Mouse (Mus musculus): ENCODE measurements at regions not wholly inside any gene's neighbourhood (a gene's known extent, or its start where the extent isn't known, plus 50 kb on each side); places are given as distances from the start of the nearest gene placed in this dataset.

DNA sequence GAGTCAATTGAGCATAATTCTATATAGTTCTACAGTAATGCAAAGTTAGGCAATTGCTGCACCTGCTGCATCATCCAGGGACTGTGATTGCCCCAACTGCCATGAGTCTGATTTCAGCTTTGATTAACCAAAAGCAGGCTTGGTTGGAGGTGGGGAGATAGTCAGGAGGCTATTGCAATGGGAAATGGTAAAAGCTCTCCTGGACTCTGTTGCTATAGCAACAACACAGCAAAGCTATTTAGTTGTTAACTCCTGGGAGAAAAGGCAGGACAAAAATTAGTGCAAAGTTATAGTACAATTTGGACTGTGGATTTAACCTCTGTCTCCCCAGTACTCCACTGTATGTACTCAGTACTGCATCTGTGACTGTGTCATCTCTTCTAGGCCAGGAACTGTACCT is 51.7 kb upstream of the Rasgrf1 start:
- no peak for DNase-seq

DNA sequence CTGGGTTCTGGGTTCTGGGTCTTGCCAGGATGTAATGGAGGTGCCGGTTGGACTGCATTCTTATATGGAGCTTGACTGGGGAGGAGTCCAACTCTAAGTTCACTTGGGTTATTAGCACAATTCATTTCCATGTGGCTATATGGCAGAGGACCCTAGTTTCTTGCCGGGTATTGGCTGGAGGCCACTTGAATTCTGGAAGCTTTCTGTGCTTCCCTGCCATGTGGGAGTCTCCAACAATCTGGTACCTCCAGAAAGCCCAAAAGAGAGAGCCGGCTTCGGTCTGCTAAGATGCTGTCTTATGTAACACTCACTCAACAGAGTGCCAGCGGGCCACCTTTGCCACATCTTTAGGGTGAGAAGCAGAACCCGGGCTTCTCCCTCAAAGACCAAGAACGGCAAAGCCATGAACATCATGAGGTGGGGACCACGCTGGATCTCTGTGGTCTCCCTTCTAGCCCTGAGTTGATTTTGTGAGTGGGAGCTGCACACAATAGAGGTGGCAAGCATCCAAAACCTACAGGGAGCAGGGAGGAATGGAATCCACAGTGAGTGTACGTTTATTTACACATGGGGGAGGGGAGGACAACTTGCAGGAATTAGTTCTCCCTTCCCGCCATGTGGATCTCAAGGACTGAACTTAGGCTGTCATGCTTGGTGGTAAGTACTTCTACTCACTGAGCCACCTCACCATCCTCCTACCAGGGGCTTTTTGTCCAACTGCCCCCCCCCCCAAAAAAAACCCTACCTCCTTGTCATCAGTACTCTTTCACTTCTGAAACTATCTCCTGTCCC is 59.0 kb upstream of the Rasgrf1 start:
- DNase-seq, result peak; percentile 81 to 86

DNA sequence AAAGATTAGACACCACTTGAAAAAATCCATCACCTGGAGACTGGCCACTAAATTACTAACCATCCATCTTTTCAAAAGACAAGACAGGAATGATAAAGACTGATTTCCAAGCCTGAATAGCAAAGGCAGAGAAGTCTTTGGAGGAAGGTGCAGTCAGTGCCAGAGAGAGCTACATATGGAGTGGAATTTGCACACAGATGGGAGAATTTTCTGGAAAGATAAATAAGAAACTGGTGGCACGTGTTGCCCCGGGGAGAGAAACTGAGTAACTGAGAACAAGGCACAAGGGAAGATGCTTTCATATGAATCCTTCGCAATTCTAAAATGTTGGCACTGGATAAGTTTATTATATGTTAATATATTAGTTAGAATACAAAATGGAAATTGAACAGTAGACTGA is 59.8 kb upstream of the Rasgrf1 start:
- no peak for DNase-seq

DNA sequence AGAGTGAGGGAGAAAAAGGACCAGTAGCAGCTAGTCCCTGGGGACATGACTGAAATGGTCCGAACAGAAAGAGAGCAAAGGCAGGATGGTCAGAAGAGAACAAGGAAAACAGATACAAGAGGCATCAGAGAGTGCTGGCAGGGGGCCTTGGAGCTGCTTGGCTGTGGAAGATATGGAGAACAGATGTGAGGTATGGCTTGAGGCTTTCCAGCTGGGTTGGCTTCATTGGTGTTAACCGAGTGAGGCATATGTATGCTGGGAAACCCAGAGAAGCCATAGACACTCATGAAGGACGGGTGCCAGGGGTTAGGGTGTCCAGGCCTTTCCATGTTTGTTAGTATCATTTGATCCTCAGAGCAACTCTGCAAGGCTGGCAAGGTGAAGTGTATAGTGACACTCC is 61.1 kb upstream of the Rasgrf1 start:
- no peak for DNase-seq

DNA sequence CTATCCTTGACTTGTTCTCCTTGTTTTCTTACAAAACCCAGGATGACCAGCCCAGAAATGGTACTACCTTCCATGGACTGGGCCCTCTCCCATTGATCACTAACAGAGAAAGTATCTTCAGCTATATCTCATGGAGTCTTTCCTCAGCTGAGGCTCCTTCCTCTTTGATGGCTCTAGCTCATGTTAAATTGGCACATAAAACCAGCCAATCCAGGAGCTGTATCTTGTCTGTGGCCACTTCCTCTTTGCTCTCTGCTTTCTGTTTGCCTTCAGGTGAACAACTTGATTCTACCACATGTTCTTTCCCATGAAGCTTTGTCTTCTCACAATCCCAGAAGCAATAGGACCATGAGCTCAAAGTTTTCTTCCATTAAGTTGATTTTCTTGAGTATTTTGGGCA is 62.7 kb upstream of the Rasgrf1 start:
- DNase-seq, result no peak

DNA sequence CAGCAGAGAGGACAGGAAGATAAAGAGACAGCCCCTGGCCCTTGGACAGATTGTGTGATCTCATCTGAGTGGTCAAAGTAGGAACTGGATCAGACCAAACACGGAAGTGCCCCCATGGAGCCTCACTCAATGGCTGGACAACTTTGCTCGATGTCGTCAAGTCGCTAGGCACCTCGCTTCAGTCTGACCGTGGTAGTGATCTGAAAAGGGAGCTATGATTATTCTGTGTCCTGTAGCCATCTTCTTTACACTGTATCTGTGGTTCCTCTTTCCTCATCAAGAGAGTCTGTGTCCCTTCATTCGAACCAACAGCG is 67.0 kb upstream of the Rasgrf1 start:
- no peak for DNase-seq

DNA sequence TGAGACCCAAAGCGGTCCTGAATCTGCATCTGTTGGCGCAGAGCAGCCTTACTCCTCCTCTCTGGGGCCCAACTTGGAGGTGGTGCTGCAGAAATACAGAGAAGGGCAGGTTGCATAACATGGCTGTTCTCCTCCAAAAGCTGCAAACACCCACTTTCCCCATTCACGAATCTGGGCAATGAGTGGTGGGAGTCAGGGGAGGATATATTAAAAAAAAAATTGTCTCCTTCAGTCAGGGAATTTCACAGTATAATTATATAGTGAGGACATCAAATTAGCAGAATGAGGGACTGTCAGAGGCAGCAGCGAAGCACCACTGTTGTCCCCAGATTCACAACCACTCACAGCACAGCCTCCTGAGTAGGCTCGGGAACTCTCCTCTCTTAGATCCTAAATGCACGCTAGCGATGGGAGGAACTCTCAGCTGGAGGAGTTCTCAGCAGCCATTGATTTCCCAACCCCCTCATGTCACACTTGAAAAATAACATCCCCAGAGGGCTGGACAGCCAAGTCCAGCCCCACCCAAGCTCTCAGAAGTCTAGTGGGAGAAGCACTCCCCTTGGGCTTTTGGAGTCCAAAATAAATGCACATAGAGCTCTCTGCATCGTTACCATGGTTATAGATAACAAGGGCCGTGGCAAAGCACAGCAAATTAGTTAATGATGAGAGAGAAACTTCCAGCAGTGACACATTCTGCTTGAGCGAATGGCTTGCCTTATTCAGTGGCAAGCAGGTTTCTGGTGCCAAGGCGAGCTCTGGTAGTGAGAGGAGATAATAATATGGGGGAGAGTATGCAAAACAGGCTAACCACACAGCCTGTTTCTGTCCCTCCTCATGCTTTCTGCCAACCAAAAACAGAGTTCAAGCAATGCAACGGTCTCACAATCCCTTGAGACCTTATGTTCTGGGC is 67.6 kb upstream of the Rasgrf1 start:
- DNase-seq, result no peak

DNA sequence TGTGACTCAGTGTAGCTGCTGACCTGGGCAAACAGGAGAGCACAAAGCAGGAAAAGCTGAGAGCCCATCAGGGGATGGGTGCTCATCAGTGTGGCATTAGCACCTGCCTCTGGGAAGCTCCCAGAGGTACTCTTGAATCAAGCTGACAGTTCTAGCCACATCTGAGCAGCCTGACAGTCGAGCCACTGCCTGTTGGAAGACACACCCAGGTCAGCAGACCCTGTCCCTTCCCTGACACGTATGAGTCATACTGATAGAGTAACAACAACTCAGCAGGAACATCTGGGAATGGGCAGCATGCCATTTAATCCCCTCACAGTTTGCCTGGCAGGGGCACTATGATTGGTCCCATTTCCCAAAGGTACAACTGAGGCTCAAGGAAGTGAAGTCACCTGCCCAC is 68.3 kb upstream of the Rasgrf1 start:
- DNase-seq, result no peak

DNA sequence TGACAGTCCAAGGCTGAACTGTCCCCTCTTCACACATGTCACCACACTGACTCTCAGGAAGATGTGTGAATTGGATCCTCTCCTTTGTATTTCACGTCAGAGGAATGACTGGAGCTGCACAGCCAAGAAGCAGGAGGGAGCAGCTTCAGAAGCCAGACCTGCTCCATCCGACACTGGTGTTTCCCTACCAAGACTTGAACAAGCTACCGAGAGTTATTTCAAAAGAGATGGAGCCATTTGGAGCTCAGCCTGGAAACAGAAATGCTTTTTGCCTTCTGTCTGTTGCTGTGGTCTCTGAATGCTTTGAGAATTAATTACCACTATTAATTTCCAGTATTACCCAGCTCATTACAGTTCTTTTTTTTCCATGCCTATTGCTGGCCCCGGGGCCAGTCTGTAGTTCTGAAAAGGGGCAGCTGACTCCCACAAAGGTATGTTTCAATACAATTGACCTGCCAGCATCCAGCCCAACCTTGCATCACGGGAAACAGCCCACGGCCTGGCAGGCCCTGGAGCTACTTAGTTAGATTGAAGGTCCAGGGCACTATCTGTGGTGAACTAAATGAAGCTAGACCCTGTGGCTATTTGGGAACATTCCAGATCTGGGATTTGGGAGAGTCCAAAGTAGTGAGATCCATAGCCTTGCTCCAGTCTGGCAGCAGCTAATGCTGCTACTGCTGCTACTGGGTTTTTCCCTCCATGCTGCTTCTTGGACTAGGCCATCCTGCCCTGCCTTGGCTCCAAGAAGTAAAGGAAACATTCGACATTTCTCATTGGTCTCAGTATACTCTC is 73.1 kb upstream of the Rasgrf1 start:
- DNase-seq, result no peak

DNA sequence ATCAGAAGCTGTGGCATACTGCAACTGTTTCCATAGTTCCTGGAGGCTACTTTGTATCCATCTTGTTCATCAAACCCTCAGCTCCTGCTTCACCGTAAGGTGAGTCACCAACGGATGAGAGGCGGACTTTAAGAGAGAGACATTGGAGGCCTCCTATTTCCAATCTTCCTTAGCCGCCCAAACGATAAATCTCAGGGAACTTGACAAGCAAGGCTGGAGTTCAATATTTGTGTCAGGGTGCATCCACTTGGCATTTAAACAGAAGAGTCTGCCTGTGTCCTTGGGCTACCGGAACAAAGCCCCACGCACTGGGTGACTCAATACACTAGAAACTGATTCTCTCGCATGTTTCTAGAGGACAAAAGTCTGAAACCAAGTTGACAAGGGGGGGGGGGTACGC is 76.1 kb upstream of the Rasgrf1 start:
- no peak for DNase-seq

DNA sequence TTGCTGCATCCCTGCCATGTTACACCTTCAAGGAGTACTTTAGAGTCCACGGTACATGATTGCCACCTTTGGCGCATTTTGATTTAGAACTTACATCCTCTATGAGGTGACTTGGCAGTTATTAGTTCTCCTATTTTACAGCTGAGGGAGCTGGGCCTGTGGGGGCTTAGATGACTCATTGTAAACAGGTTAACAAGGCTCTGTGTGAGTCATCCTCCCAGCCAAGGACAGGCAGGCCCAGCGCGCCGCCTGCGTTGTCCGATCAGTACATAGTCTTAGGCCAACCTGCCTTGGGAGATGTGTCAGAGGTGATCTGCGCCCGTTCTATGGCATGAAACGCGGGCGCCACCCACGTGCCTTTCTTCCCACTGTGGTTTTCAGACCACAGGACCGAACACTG is 77.9 kb upstream of the Rasgrf1 start:
- DNase-seq, result no peak

DNA sequence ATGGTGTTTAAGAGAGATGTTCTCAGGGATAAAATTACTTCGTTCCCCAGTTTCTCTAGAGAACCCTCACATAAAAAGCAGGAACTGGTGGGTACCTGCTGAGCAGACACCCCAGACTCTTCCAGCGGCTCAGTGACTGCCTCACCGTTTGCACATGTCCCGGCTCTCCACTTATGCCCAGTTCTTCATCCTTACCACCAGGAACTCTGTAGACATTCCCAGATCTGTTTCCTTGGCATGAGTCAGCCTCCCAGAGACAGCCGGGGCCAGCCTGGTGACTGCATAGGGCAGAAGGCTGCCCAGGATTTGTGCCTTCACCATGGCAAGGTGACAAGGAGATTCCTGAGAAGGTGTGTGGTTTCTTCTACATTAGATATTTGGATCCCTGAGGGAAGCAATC is 81.6 kb upstream of the Rasgrf1 start:
- DNase-seq, result no peak

DNA sequence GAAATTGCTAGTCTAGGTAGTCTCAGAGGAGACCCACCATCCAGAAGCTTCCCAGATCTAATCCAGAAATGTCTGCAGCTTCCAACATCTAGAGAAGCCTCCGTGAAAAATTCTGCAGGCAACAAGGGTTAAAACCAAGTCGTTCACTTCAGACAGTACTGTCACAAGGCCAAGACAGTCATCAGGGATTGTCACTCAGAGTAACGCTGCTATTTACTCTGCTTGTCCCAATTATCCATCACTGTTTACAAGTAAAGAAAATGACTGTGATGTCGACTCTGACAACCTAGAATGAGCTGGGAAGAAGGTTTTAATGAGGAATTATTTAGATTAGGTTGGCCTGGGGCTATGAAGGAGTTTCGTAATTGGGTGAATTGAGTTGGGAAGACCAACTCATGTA is 82.1 kb upstream of the Rasgrf1 start:
- no peak for DNase-seq

DNA sequence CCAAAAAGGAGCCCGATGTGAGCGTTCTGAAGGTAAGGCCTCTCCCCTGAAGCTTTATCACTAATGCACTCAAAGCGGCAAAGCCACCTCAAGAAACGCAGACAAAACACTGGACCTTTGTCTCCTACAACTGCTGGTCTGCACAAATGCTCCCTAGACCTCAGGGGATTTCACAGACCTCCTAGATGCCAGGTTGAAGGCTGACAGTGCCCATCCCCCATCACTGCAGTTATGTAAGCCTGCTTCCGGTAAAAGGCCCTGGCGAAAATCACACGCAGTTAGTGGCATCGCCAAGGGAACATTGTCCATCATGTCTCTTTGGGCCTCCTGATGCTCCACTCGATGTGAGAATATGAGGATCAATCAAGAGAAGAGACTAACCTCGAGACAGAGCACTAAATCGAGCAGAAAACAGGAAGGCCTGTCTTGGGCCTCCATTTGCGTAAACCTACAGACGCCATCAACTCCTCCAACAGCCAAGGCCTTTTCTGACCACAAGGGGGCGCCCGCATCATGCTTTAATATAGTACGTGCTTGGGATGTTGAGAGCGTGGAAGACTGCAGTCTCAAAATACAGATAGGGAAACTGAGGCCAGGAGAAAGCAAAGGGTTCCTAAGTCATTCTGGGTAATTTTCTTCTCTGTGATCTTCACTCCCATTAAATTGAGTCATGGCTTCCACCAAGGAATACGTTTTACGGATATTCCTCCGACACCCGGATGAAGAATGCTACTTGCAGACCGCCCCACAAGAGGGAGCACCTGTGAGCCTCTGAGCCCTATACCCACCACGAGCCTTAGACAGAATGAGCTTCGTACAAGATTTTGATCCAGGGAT is 82.8 kb upstream of the Rasgrf1 start:
- peak; percentile 90 to 95 for DNase-seq

DNA sequence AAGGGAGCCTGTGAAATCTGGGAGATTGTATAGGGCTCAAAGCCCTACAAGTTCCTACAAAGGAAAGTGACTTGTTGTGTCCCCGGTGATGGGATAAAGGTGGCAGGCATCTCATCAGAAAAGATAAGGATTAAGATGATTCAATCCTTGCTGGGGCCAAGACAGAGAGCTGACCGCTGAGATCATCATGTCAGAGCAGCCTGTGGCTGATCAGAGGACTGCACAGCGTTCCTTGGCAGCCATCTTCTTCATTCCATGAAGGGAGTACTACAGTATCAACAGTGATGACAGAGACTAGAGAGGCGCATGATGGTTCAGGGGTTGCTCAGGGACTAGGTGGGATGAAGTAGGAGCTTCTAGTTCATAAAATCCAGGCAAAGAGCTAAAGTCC is 83.6 kb upstream of the Ankrd34c start:
- no peak for DNase-seq

DNA sequence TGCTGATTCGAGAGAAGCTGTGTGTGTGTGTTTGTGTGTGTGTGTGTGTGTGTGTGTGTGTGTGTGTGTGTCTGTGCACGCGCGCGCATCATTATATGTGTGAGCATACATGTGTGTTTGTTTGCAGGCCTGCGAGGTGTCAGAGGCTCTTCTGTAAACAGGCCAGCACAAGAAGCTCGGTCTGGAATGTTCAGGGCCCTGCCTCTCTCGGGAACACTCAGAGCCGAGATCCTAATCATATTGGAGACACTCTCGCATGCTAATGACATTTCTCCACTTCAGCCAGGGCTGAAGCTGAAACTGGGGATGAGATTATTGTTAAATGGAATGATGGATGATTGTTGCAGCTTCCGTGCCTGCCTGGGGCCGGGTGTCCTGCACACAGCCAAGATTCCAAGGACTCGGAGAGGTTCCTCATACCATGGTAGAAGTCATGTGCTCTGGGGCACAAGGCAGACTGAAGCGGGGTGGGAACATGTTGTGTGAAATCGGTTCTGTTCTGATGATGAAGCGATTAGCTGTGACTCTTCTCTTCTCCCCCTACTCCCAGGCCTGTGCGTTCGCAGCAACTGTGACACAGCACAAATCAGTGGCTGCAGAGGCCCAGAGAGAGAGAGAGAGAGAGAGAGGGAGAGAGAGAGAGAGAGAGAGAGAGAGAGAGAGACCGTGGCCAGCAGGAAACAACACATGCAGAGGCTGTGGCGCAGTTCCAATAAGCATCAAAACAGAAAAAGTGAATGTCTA is 83.0 kb upstream of the Ankrd34c start:
- no peak for DNase-seq

DNA sequence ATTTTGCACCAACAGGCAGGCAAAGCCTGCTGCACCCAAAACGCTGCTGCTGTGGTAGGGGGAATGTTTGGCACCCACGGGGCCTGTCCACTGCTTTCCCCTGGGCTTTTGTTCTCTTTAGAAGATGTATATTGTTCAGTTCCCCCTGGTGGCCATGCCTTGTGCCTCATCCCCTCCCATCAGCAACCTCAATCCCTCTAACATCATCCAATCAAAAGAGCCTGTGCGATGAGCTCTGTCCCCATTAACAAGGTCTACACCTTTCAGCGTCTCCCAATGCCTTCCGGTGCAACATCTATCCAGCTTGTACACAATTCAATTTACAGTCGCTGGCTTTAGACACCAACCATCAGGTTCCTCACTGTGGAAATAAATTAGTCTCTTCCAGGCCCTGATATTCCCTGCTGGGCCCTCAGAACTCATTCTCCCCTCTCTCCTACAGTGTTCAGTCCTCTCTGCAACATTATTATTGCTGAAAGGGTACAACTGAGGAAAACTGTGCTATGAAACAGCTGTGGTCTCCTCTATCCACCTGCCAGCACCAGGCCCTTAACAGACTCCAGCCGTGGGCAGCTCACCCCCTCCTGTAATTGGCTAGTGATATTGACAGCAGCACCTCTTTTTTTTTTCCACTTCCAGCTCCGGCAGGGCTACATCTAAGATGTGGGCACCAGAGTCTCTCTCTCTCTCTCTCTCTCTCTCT is 75.5 kb upstream of the Ankrd34c start:
- DNase-seq, result no peak

DNA sequence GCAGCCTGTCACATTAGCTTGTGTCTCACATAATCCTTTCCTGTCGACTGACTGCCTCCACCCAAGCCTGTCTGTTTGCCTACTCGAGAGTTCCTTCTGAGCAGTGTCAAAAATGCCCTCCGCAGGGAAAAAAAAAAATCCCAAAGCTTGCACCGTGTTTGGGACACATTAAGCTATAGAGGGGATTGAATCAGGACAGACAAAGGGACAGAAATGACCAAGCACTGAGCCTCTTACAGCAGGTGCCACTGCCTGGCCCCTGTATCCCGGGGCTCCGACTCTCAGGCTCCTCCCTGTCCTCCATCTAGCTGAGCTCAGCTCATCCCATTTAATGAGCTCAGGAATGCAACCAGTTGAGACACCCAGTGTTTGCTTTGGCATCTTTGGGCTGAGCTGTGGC is 69.1 kb upstream of the Ankrd34c start:
- DNase-seq, result no peak

DNA sequence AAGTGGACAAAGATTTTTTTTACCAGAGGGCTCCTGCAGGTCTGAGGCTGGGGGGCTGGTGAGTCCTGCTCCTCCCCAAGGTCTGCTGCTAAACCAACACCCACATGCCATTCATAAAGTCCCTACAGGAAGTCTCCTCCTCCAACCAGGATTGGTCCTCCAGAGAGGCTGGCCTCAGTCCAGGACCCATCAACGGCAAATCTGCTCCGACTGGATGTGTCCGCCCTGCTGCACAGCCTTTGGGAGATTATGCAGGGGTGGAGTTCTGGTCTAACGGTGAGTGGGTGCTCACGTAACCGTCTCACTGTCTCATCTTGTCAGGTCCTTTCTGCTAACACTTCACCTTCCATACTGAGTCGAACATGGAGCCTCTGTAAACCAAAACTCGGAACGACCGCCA is 64.4 kb upstream of the Ankrd34c start:
- no peak for DNase-seq

DNA sequence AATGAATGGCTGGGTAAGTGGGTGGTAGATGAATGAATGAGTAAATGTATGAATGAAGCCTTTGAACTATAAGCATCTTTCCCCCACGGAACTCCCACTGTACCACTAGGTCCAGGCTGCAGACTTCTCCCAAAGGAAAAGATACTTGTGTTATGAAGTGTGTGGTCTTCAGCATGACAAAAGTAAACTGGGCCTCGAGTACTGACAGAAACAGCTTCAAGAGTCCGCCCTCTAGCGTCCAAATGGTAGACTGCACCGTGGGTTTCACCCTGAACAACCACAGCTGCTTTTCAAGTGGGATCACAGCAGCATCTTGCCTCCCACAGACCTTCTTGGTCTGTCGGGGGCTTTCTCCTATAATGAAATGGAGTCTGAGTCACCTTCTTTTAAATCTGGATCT is 54.7 kb upstream of the Ankrd34c start:
- peak; percentile 50 to 59 for DNase-seq

DNA sequence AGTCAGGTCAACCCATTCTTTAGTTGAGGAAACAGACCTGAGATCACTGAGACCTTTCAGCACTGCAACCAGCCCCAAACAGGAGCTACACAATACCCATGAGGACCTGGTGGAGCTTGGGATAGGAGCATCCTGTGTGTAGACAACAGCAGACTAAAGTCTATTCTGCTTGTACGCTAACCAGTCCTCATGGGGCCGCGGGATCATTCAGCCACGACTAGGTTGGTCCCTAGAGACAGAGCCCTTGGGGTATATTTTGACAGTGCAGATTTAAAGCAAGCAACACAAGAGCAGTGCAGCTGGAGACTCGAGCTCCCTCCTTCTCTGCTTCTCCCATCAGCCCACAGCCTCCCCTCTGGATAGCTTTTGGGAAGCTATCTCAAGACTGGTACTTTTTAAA is 51.7 kb upstream of the Ankrd34c start:
- DNase-seq, result no peak

Data from cerebellum, postnatal 36 days (tissue).